Mouse (Mus musculus) MEL (cell line): ENCODE data around the gene Gcnt7. TPM values are rescaled to one million over a fixed set of nuclear protein-coding genes. Genes with fewer than 3 reads are reported as not detected.

Source experiments
- DNase-seq: peaks from one replicate; pipeline ENCODE4 v3.0.0; 2011; ENCODE audit warnings: low read depth, low spot score
- H3K27ac ChIP-seq: 2 replicates; pipeline ENCODE4 v1.5.1; 2012; ENCODE audit warnings: low read depth, mild to moderate bottlenecking, control low read depth, low read length, moderate library complexity; ENCODE audit not compliant: control insufficient read depth
- H3K27me3 ChIP-seq, 2 experiments: fragments of 150-350 bp in 1 of 2; sonication (generic) in 1 of 2; 2 replicates each; pipeline ENCODE4 v1.6.1; 2012; ENCODE audit warnings: low read length in 2 of 2, mild to moderate bottlenecking in 2 of 2, improper control_type of control experiment in 1 of 2, moderate library complexity in 1 of 2; ENCODE audit not compliant: insufficient read depth in 2 of 2, control insufficient read depth in 1 of 2
- H3K36me3 ChIP-seq, 2 experiments: 2 replicates each; pipeline ENCODE4 v1.6.1; 2012 to 2014; ENCODE audit warnings: low read length in 2 of 2, improper control_type of control experiment in 1 of 2, inconsistent platforms in 1 of 2, mild to moderate bottlenecking in 1 of 2; ENCODE audit not compliant: insufficient read depth in 2 of 2, control insufficient read depth in 1 of 2
- H3K4me1 ChIP-seq, 2 experiments: fragments of 150-350 bp in 1 of 2; sonication (generic) in 1 of 2; 2 replicates each; pipeline ENCODE4 v1.6.1; 2012; ENCODE audit warnings: low read length in 2 of 2, improper control_type of control experiment in 1 of 2, mild to moderate bottlenecking in 1 of 2; ENCODE audit not compliant: insufficient read depth in 2 of 2, control insufficient read depth in 1 of 2
- H3K4me3 ChIP-seq, 2 experiments: fragments of 150-350 bp in 1 of 2; sonication (generic) in 1 of 2; 2 replicates each; pipeline ENCODE4 v1.5.1; 2012; ENCODE audit warnings: low read depth in 2 of 2, low read length in 2 of 2, mild to moderate bottlenecking in 2 of 2, moderate library complexity in 2 of 2, control low read depth in 1 of 2, improper control_type of control experiment in 1 of 2; ENCODE audit not compliant: control insufficient read depth in 1 of 2, insufficient read depth in 1 of 2
- H3K79me2 ChIP-seq: 2 replicates; pipeline ENCODE4 v1.6.1; 2012; ENCODE audit warnings: mild to moderate bottlenecking, low read length, moderate library complexity; ENCODE audit not compliant: control insufficient read depth, poor library complexity, insufficient read depth
- H3K9ac ChIP-seq: 2 replicates; pipeline ENCODE4 v1.6.1; 2012; ENCODE audit warnings: low read depth, mild to moderate bottlenecking, control low read depth, low read length, moderate library complexity; ENCODE audit not compliant: control insufficient read depth, poor library complexity, severe bottlenecking
- H3K9me3 ChIP-seq: fragments of 150-350 bp; sonication (generic); replicated peaks from 2 replicates; pipeline ENCODE4 v1.6.1; 2012; ENCODE audit warnings: mild to moderate bottlenecking, low read length, improper control_type of control experiment, moderate library complexity; ENCODE audit not compliant: insufficient read depth
- BHLHE40 ChIP-seq: IDR thresholded peaks from 2 replicates; pipeline ENCODE4 v1.6.1; 2012; ENCODE audit warnings: low read depth, mild to moderate bottlenecking, inconsistent platforms, low read length, improper control_type of control experiment, borderline replicate concordance
- CHD1 ChIP-seq: IDR thresholded peaks from 2 replicates; pipeline ENCODE4 v1.6.1; 2012; ENCODE audit warnings: low read depth, mild to moderate bottlenecking, inconsistent platforms, low read length, improper control_type of control experiment
- CHD2 ChIP-seq: IDR thresholded peaks from 2 replicates; pipeline ENCODE4 v1.6.1; 2011; ENCODE audit warnings: low read length, improper control_type of control experiment
- CTCF ChIP-seq, 3 experiments: IDR thresholded peaks in 2 of 3; conservative IDR thresholded peaks in 1 of 3; 2 replicates each; pipeline ENCODE4 v1.5.1; 2011 to 2012; ENCODE audit warnings: low read length in 3 of 3, low read depth in 2 of 3, mild to moderate bottlenecking in 2 of 3, improper control_type of control experiment in 1 of 3, inconsistent platforms in 1 of 3, mixed read lengths in 1 of 3, moderate library complexity in 1 of 3; ENCODE audit not compliant: control insufficient read depth in 1 of 3, insufficient read depth in 1 of 3, poor library complexity in 1 of 3, severe bottlenecking in 1 of 3
- ELF1 ChIP-seq: IDR thresholded peaks from 2 replicates; pipeline ENCODE4 v1.6.1; 2014; ENCODE audit warnings: low read depth, mild to moderate bottlenecking, inconsistent platforms, low read length, improper control_type of control experiment, moderate library complexity
- GABPA ChIP-seq: IDR thresholded peaks from 2 replicates; pipeline ENCODE4 v1.6.1; 2012; ENCODE audit warnings: low read depth, mild to moderate bottlenecking, inconsistent platforms, low read length, improper control_type of control experiment, moderate library complexity
- GATA1 ChIP-seq: IDR thresholded peaks from 2 replicates; pipeline ENCODE4 v1.6.1; 2011; ENCODE audit warnings: low read depth, low read length, improper control_type of control experiment
- HCFC1 ChIP-seq: IDR thresholded peaks from 2 replicates; pipeline ENCODE4 v1.6.1; 2012; ENCODE audit warnings: low read depth, mild to moderate bottlenecking, inconsistent platforms, low read length, improper control_type of control experiment, moderate library complexity
- KAT2A ChIP-seq: conservative IDR thresholded peaks from 2 replicates; pipeline ENCODE4 v1.6.1; 2012; ENCODE audit warnings: low read depth, low read length, improper control_type of control experiment, inconsistent platforms
- MAX ChIP-seq: IDR thresholded peaks from 2 replicates; pipeline ENCODE4 v1.6.1; 2011; ENCODE audit warnings: low read length, improper control_type of control experiment
- MEF2A ChIP-seq: IDR thresholded peaks from 2 replicates; pipeline ENCODE4 v1.6.1; 2014; ENCODE audit warnings: low read depth, mild to moderate bottlenecking, inconsistent platforms, low read length, improper control_type of control experiment; ENCODE audit not compliant: poor library complexity, insufficient replicate concordance, severe bottlenecking; ENCODE audit errors: extremely low read depth
- MXI1 ChIP-seq: IDR thresholded peaks from 2 replicates; pipeline ENCODE4 v1.6.1; 2011; ENCODE audit warnings: mild to moderate bottlenecking, low read depth, low read length, improper control_type of control experiment
- MYB ChIP-seq: IDR thresholded peaks from 2 replicates; pipeline ENCODE4 v1.6.1; 2011; ENCODE audit warnings: mild to moderate bottlenecking, low read depth, low read length, improper control_type of control experiment
- MYC ChIP-seq: IDR thresholded peaks from 2 replicates; pipeline ENCODE4 v1.6.1; 2011; ENCODE audit warnings: low read depth, mild to moderate bottlenecking, low read length, improper control_type of control experiment, moderate library complexity
- NELFE ChIP-seq: IDR thresholded peaks from 2 replicates; pipeline ENCODE4 v1.6.1; 2011; ENCODE audit warnings: low read depth, low read length, improper control_type of control experiment
- NRF1 ChIP-seq: IDR thresholded peaks from 2 replicates; pipeline ENCODE4 v1.6.1; 2014; ENCODE audit warnings: low read depth, mild to moderate bottlenecking, inconsistent platforms, low read length, improper control_type of control experiment, moderate library complexity; ENCODE audit not compliant: poor library complexity, insufficient read depth, severe bottlenecking
- POLR2A ChIP-seq, 2 experiments: IDR thresholded peaks; 2 replicates each; pipeline ENCODE4 v1.6.1; 2011 to 2012; ENCODE audit warnings: low read length in 2 of 2, mild to moderate bottlenecking in 2 of 2, control low read depth in 1 of 2, improper control_type of control experiment in 1 of 2, low read depth in 1 of 2, moderate library complexity in 1 of 2; ENCODE audit not compliant: control insufficient read depth in 1 of 2, insufficient read depth in 1 of 2, poor library complexity in 1 of 2
- POLR2AphosphoS2 ChIP-seq: IDR thresholded peaks from 2 replicates; pipeline ENCODE4 v1.6.1; 2011; ENCODE audit warnings: low read length, improper control_type of control experiment
- POLR2AphosphoS5 ChIP-seq: IDR thresholded peaks from 2 replicates; pipeline ENCODE4 v1.6.1; 2012; ENCODE audit warnings: low read depth, borderline replicate concordance, mild to moderate bottlenecking, inconsistent platforms, low read length, moderate library complexity, mixed read lengths
- RAD21 ChIP-seq: IDR thresholded peaks from 2 replicates; pipeline ENCODE4 v1.6.1; 2011; ENCODE audit warnings: mild to moderate bottlenecking, low read depth, low read length, improper control_type of control experiment
- RCOR1 ChIP-seq: IDR thresholded peaks from 2 replicates; pipeline ENCODE4 v1.6.1; 2012; ENCODE audit warnings: low read depth, mild to moderate bottlenecking, inconsistent platforms, low read length, improper control_type of control experiment
- SIN3A ChIP-seq: IDR thresholded peaks from 2 replicates; pipeline ENCODE4 v1.6.1; 2012; ENCODE audit warnings: low read length, improper control_type of control experiment, inconsistent platforms
- SMC3 ChIP-seq: IDR thresholded peaks from 2 replicates; pipeline ENCODE4 v1.6.1; 2011; ENCODE audit warnings: low read depth, low read length, improper control_type of control experiment
- TBP ChIP-seq: IDR thresholded peaks from 2 replicates; pipeline ENCODE4 v1.8.0; 2011; ENCODE audit warnings: low read depth, low read length, improper control_type of control experiment
- TCF12 ChIP-seq: IDR thresholded peaks from 2 replicates; pipeline ENCODE4 v1.6.1; 2014; ENCODE audit warnings: low read depth, mild to moderate bottlenecking, inconsistent platforms, low read length, improper control_type of control experiment, moderate library complexity
- UBTF ChIP-seq: IDR thresholded peaks from 2 replicates; pipeline ENCODE4 v1.6.1; 2012; ENCODE audit warnings: low read depth, mild to moderate bottlenecking, inconsistent platforms, low read length, improper control_type of control experiment, moderate library complexity, borderline replicate concordance; ENCODE audit not compliant: insufficient read depth
- USF2 ChIP-seq, 2 experiments: IDR thresholded peaks; 2 replicates each; pipeline ENCODE4 v1.6.1; 2011 to 2012; ENCODE audit warnings: improper control_type of control experiment in 2 of 2, low read length in 2 of 2, borderline replicate concordance in 1 of 2, inconsistent platforms in 1 of 2, low read depth in 1 of 2, mild to moderate bottlenecking in 1 of 2; ENCODE audit not compliant: insufficient read depth in 1 of 2
- ZKSCAN1 ChIP-seq: IDR thresholded peaks from 2 replicates; pipeline ENCODE4 v1.6.1; 2012; ENCODE audit warnings: low read depth, mild to moderate bottlenecking, inconsistent platforms, low read length, improper control_type of control experiment, moderate library complexity
- ZMIZ1 ChIP-seq: IDR thresholded peaks from 2 replicates; pipeline ENCODE4 v1.6.1; 2012; ENCODE audit warnings: low read depth, mild to moderate bottlenecking, inconsistent platforms, low read length, improper control_type of control experiment, moderate library complexity
- ZNF384 ChIP-seq: IDR thresholded peaks from 2 replicates; pipeline ENCODE4 v1.6.1; 2012; ENCODE audit warnings: low read depth, mild to moderate bottlenecking, inconsistent platforms, low read length, improper control_type of control experiment
- polyA plus RNA-seq, 2 experiments: library from polyadenylated mRNA; stranded (reverse) in 1 of 2; unstranded in 1 of 2; fragments of >175 nt in 1 of 2; fragments of >200 nt in 1 of 2; gene quantifications; 2 replicates each; pipeline versions ENCODE4 v1.2.1 to v1.2.4; 2012; ENCODE audit warnings: low replicate concordance in 2 of 2, low read depth in 1 of 2; ENCODE audit not compliant: insufficient read length in 2 of 2, insufficient read depth in 1 of 2, missing spikeins in 1 of 2
- total RNA-seq: library from RNA; depleted of rRNA; stranded (reverse); fragments of 300-350 nt; gene quantifications from 2 replicates; pipeline ENCODE4 v1.2.3, GENCODE M21; 2012

Gene Gcnt7
- total and polyA plus RNA-seq, 3 experiments: 0.15 to 0.22 TPM; not detected in 1

DNA sequence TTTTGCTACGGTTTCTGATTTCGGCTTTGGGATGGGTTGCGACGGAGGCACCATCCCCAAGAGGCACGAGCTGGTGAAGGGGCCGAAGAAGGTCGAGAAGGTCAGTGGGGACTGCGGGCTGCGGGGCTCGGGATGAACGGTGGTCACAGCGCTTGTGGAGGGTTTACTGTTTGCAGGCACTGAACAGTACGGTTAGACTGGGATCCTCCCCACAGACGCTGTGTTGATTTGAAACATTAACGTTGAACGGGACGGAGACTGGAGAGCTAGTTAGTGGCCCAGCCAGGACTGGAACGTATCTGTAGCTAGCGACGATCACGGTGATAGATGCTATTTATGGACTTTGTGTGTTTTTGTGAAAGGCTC, 17.8 kb downstream of the Gcnt7 start:
- DNase-seq: no peak
- TF ChIP-seq POLR2AphosphoS2 (no peak), POLR2AphosphoS5 (no peak), SMC3 (no peak), RCOR1 (no peak), TBP (no peak), RAD21 (no peak), MXI1 (no peak), USF2 (IDR thresholded peaks at IDR 0.05; ENCODE audit: borderline replicate concordance in 1 of 2, insufficient read depth in 1 of 2, low read depth in 1 of 2, low read length in 2 of 2) (no peak), ELF1 (no peak), ZKSCAN1 (no peak), ZNF384 (no peak), CHD1 (no peak), CHD2 (no peak), MYB (no peak), HCFC1 (no peak), BHLHE40 (no peak), MEF2A (no peak), GABPA (no peak), TCF12 (no peak)
- Histone ChIP-seq H3K9ac (peak overlapping the region; percentile 91), H3K4me1 (peaks cover 3 to 7% of the 10 kb centered on the region in 2 experiments; a peak in 3 of 4 replicates), H3K79me2 (peaks cover 18% of the 10 kb centered on the region), H3K4me3 (peak overlapping the region; percentile 66 to 96), H3K9me3 (no peaks in the 10 kb centered on the region), H3K27ac (peak overlapping the region; percentile 44), H3K36me3 (peaks cover 0 to 5% of the 10 kb centered on the region in 2 experiments; a peak in 2 of 4 replicates), H3K27me3 (no peaks in the 10 kb centered on the region)

DNA sequence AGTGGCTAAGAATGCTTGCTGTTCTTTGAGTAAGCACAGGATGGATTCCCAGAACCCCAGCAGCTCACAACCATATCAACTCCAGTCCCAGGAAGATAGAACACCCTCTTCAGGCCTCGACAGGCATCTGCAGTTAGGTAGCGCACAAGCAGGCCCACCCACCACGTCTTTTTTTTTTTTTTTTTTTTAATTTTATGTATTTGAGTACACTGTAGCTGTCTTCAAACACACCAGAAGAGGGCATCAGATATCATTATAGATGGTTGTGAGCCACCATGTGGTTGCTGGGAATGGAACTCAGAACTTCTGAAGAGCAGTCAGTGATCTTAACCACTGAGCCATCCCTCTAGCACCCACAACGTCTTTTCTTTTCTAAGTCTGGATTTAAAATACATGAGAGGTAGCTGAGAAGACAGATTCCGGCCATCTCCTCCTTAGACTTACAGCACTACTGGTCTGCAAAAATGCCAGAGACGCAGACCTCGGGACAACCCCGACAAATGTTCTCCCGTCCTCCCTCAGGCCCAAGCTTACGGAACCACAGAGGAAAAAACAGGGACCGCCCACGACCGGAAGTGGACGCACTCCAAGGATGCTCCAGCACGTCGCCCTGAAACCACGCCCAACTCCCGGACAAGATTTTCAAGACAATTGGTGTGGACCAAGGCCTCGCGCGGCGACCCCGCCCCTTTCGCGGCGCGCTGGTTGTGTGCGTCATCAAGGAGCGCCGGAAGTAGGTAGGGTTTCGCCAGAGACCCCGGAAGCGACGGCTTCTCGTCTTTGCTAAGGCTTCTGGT, 18.4 kb downstream of the Gcnt7 start, which contains the start of gene Rtf2:
TSS of gene Rtf2 (plus strand) at position 714 of the 797 bp plus-strand sequence.
- Histone ChIP-seq H3K36me3 (peaks cover 0 to 5% of the 10 kb centered on the region in 2 experiments; a peak in 2 of 4 replicates), H3K79me2 (peaks cover 18% of the 10 kb centered on the region), H3K9ac (peak within 1 kb of the TSS; percentile 91), H3K27ac (peak within 1 kb of the TSS; percentile 74), H3K9me3 (no peaks in the 10 kb centered on the region), H3K4me3 (peak within 1 kb of the TSS; percentile 66 to 96), H3K27me3 (no peaks in the 10 kb centered on the region), H3K4me1 (peaks cover 3 to 7% of the 10 kb centered on the region in 2 experiments; a peak in 3 of 4 replicates)
- DNase-seq: peak; percentile 99
- TF ChIP-seq MAX (peak; percentile 60), MXI1 (peak; percentile 78), ZNF384 (peak; percentile 84), NELFE (peak; percentile 71), POLR2A (IDR thresholded peaks at IDR 0.05; ENCODE audit: control insufficient read depth in 1 of 2, insufficient read depth in 1 of 2, low read depth in 1 of 2, low read length in 2 of 2, poor library complexity in 1 of 2) (peak in 1 of 2 experiments; percentile 91; a peak in 2 of 4 replicates), UBTF (no peak), NRF1 (0 out of 2 replicates have a peak, but pooled peaks have one; percentile 42), HCFC1 (peak; percentile 94), ZMIZ1 (no peak), CTCF (IDR thresholded peaks at IDR 0.05 in 2 of 3, conservative IDR thresholded peaks at IDR 0.05 in 1 of 3; ENCODE audit: control insufficient read depth in 1 of 3, insufficient read depth in 1 of 3, low read depth in 2 of 3, low read length in 3 of 3, poor library complexity in 1 of 3, severe bottlenecking in 1 of 3) (peak in 2 of 3 experiments; percentile 7 to 37; a peak in 2 of 6 replicates), MYC (peak; percentile 33; the same call in 1 of the 2 replicates), GATA1 (no peak), KAT2A (peak; percentile 69; the same call in 1 of the 2 replicates), ELF1 (peak; percentile 99), SIN3A (peak; percentile 99)
